Mouse (Mus musculus) kidney, adult 2 months (tissue): ENCODE data around the gene Lpar5.
"Not testable (repeated sequence)": the region's sequence is repeated elsewhere in the genome, so short reads cannot be mapped to it uniquely, and the experiment has no call there.

ENCODE experiments used
- CTCF ChIP-seq: fragments of 200-500 bp; conservative IDR thresholded peaks from 2 replicates; pipeline ENCODE4 v1.5.1; 2011; ENCODE audit warnings: low read depth, mild to moderate bottlenecking, control low read depth, low read length, moderate library complexity, mixed read lengths; ENCODE audit not compliant: insufficient read depth, insufficient read length
- POLR2A ChIP-seq: fragments of 200-500 bp; IDR thresholded peaks from one replicate; pipeline ENCODE4 v1.6.1; 2011; ENCODE audit warnings: low read depth, low read length, control low read depth

- TF ChIP-seq CTCF, result peak; percentile 83
- TF ChIP-seq POLR2A, result not testable (repeated sequence)
These were observed 37.2 kb upstream of the Lpar5 start for GRCm38 (mm10) chr6:125030532-125030931.
